Mouse (Mus musculus) embryonic facial prominence, embryonic 11.5 days (tissue): Measurements from ENCODE around the gene Ppt2. TPM values are rescaled to one million over a fixed set of nuclear protein-coding genes. Genes with fewer than 3 reads are reported as not detected.

ENCODE experiments used
- ATAC-seq: fragments of 200-750 bp; cut with Nextera tagmentation; replicated peaks from 2 replicates; pipeline ENCODE4 v1.8.0; 2017; ENCODE audit warnings: low read depth; ENCODE audit not compliant: insufficient number of reproducible peaks, low FRiP score, low TSS enrichment
- DNase-seq: peaks from one replicate; pipeline ENCODE4 v3.0.0-alpha.2; 2015; ENCODE audit warnings: low spot score
- H3K27ac ChIP-seq: fragments of 300-500 bp; sonication (generic); replicated peaks from 2 replicates; pipeline ENCODE4 v1.5.1; 2014; ENCODE audit warnings: mild to moderate bottlenecking, low read depth, low read length, control low read depth
- H3K27me3 ChIP-seq: fragments of 300-500 bp; sonication (generic); 2 replicates; pipeline ENCODE4 v1.6.1; 2014; ENCODE audit warnings: mild to moderate bottlenecking, low read length, moderate library complexity, mixed read lengths; ENCODE audit not compliant: control insufficient read depth, insufficient read depth
- H3K36me3 ChIP-seq: fragments of 300-500 bp; sonication (generic); replicated peaks from 2 replicates; pipeline ENCODE4 v1.6.1; 2014; ENCODE audit warnings: low read depth, mild to moderate bottlenecking, low read length, moderate library complexity, mixed read lengths; ENCODE audit not compliant: control insufficient read depth, insufficient read depth
- H3K4me1 ChIP-seq: fragments of 300-500 bp; sonication (generic); 2 replicates; pipeline ENCODE4 v1.6.1; 2014; ENCODE audit warnings: low read length, mixed read lengths; ENCODE audit not compliant: control insufficient read depth, insufficient read depth
- H3K4me2 ChIP-seq: fragments of 300-500 bp; sonication (generic); 2 replicates; pipeline ENCODE4 v1.6.1; 2014; ENCODE audit warnings: low read depth, mild to moderate bottlenecking, control low read depth, low read length, moderate library complexity
- H3K4me3 ChIP-seq: fragments of 300-500 bp; sonication (generic); 2 replicates; pipeline ENCODE4 v1.5.1; 2014; ENCODE audit warnings: low read depth, low read length, control low read depth
- H3K9ac ChIP-seq: fragments of 300-500 bp; sonication (generic); replicated peaks from 2 replicates; pipeline ENCODE4 v1.6.1; 2014; ENCODE audit warnings: mild to moderate bottlenecking, control low read depth, low read length
- H3K9me3 ChIP-seq: fragments of 300-500 bp; sonication (generic); replicated peaks from 2 replicates; pipeline ENCODE4 v1.6.1; 2016; ENCODE audit warnings: mild to moderate bottlenecking, low read length, inconsistent platforms, mixed read lengths; ENCODE audit not compliant: control insufficient read depth
- WGBS: fragments of 180-500 bp; shearing (Covaris S2); extraction: QIAGEN DNeasy Blood & Tissue Kit; methylation state at CpG from one replicate; pipeline ENCODE4 v1.1.7; 2014; 5-methylcytosine and 5-hydroxymethylcytosine counted together
- polyA plus RNA-seq: library from polyadenylated mRNA; unstranded; fragments of >200 nt; fragmentation: Nextera tagmentation; extraction: Ambion mirVana; gene quantifications from 2 replicates; pipeline ENCODE4 v1.2.1, GENCODE M21; 2014

Gene Ppt2
- polyA plus RNA-seq, 1 experiment from 2014 or later, result 20.0 TPM

- H3K36me3 ChIP-seq, result no peaks in the 10 kb centered on the region
- 11% methylated on average over 5 of the region's 5 CpGs for WGBS
- no peaks in the 10 kb centered on the region for H3K4me1 ChIP-seq
These were observed 56.4 kb downstream of the Ppt2 start for GRCm38 (mm10) chr17:34571875-34572274.

GRCm38 (mm10) chr17:34569919-34570318 lies 58.4 kb downstream of the Ppt2 start:
- Histone ChIP-seq H3K4me3 (no peak overlapping the region), H3K9ac (no peak overlapping the region)

More at GRCm38 (mm10) chr17:34571875-34572274, 56.4 kb downstream of the Ppt2 start:
- Histone ChIP-seq H3K27ac (no peak overlapping the region), H3K9me3 (no peaks in the 10 kb centered on the region), H3K4me2 (no peak overlapping the region), H3K4me3 (no peak overlapping the region), H3K27me3 (no peaks in the 10 kb centered on the region), H3K9ac (no peak overlapping the region)
- no peak for DNase-seq
- no peak for ATAC-seq

GRCm38 (mm10) chr17:34568421-34568820 lies 59.9 kb downstream of the Ppt2 start:
- Histone ChIP-seq H3K4me2 (no peak overlapping the region), H3K27ac (no peak overlapping the region), H3K9ac (no peak overlapping the region), H3K36me3 (no peaks in the 10 kb centered on the region), H3K4me1 (no peaks in the 10 kb centered on the region; the same call in 1 of the 2 replicates), H3K27me3 (no peaks in the 10 kb centered on the region), H3K4me3 (no peak overlapping the region), H3K9me3 (no peaks in the 10 kb centered on the region)
- DNase-seq, result no peak
- no peak for ATAC-seq
- 79% methylated on average over 13 of the region's 13 CpGs for WGBS

More at GRCm38 (mm10) chr17:34569919-34570318, 58.4 kb downstream of the Ppt2 start:
- Histone ChIP-seq H3K36me3 (no peaks in the 10 kb centered on the region), H3K27me3 (no peaks in the 10 kb centered on the region), H3K9me3 (no peaks in the 10 kb centered on the region), H3K27ac (no peak overlapping the region), H3K4me2 (no peak overlapping the region), H3K4me1 (no peaks in the 10 kb centered on the region)
- ATAC-seq (no peak), DNase-seq (no peak)
- 68% methylated on average over 4 of the region's 4 CpGs for WGBS

GRCm38 (mm10) chr17:34567311-34567710 lies 61.0 kb downstream of the Ppt2 start:
- no peaks in the 10 kb centered on the region for H3K36me3 ChIP-seq
- no peak overlapping the region for H3K9ac ChIP-seq
- DNase-seq, result no peak
- H3K27me3 ChIP-seq, result no peaks in the 10 kb centered on the region
- H3K9me3 ChIP-seq, result no peaks in the 10 kb centered on the region
- H3K4me2 ChIP-seq, result no peak overlapping the region
- ATAC-seq, result no peak
- 63% methylated on average over 9 of the region's 9 CpGs for WGBS
- H3K4me3 ChIP-seq, result no peak overlapping the region
- no peak overlapping the region for H3K27ac ChIP-seq
- H3K4me1 ChIP-seq, result no peaks in the 10 kb centered on the region; the same call in 1 of the 2 replicates

Other genes with a start within 250 kb of the Ppt2 start
- gene BC051142, start 229.7 kb downstream of the Ppt2 start, polyA plus RNA-seq, result 0.39 and 0.72 TPM in 2 replicates
- gene Btnl4, start 151.2 kb downstream of the Ppt2 start, polyA plus RNA-seq, result not detected in 2 replicates
- not detected in 2 replicates for gene Btnl6, start 111.2 kb downstream of the Ppt2 start, polyA plus RNA-seq
- 4.8 and 5.9 TPM in 2 replicates for gene Notch4, start 64.2 kb downstream of the Ppt2 start, polyA plus RNA-seq
- 5.5 and 6.0 TPM in 2 replicates for gene Gpsm3, start 38.7 kb downstream of the Ppt2 start, polyA plus RNA-seq
- 17.9 and 21.2 TPM in 2 replicates for gene Pbx2, start 37.2 kb downstream of the Ppt2 start, polyA plus RNA-seq
- 0.64 and 1.2 TPM in 2 replicates for gene Ager, start 30.6 kb downstream of the Ppt2 start, polyA plus RNA-seq
- gene Rnf5, start 24.8 kb downstream of the Ppt2 start, polyA plus RNA-seq, result 117 and 118 TPM in 2 replicates
- gene Agpat1, start 24.2 kb downstream of the Ppt2 start, polyA plus RNA-seq, result 55.3 and 59.8 TPM in 2 replicates
- gene Egfl8, start 12.5 kb downstream of the Ppt2 start, polyA plus RNA-seq, result 3.1 and 4.4 TPM in 2 replicates
- 0.10 and 0.11 TPM in 2 replicates for gene Prrt1, start 1.0 kb upstream of the Ppt2 start, polyA plus RNA-seq
- gene Fkbpl, start 16.3 kb upstream of the Ppt2 start, polyA plus RNA-seq, result 16.2 and 16.6 TPM in 2 replicates
- 55.8 and 58.5 TPM in 2 replicates for gene Atf6b, start 18.6 kb upstream of the Ppt2 start, polyA plus RNA-seq
- gene Tnxb, start 42.0 kb upstream of the Ppt2 start, polyA plus RNA-seq, result not detected in 2 replicates
- not detected in 2 replicates for gene C4b, start 115.4 kb upstream of the Ppt2 start, polyA plus RNA-seq
- not detected in 2 replicates for gene Cyp21a1, start 176.1 kb upstream of the Ppt2 start, polyA plus RNA-seq
- 14.4 and 18.4 TPM in 2 replicates for gene Stk19, start 208.4 kb upstream of the Ppt2 start, polyA plus RNA-seq
- 65.3 and 68.1 TPM in 2 replicates for gene Dxo, start 208.5 kb upstream of the Ppt2 start, polyA plus RNA-seq
- gene Skiv2l, start 221.7 kb upstream of the Ppt2 start, polyA plus RNA-seq, result 27.1 and 31.9 TPM in 2 replicates
- gene Nelfe, start 221.9 kb upstream of the Ppt2 start, polyA plus RNA-seq, result 128 and 130 TPM in 2 replicates
- 1.2 and 2.0 TPM in 2 replicates for gene Cfb, start 234.0 kb upstream of the Ppt2 start, polyA plus RNA-seq